Mouse (Mus musculus): ENCODE results near the gene Dbn1. TPM values are rescaled to one million over a fixed set of nuclear protein-coding genes. Genes with fewer than 3 reads are reported as not detected.

The Dbn1 gene
- total and polyA plus RNA-seq, 2 experiments from 2014 or later, result 619 TPM

- no peak overlapping the region; the same call in 1 of the 2 replicates for H3K9ac ChIP-seq
- WGBS, result 11% methylated on average over 6 of the region's 6 CpGs
- H3K9me3 ChIP-seq (ENCODE audit: low read length), result no peaks in the 10 kb centered on the region
- DNase-seq (peak; percentile 39), ATAC-seq (peak; percentile 15)
- no peak for TF ChIP-seq CTCF (IDR thresholded peaks at IDR 0.05; ENCODE audit: low read depth)
- no peak overlapping the region for H3K4me3 ChIP-seq (ENCODE audit: low read depth, low read length)
- no peaks in the 10 kb centered on the region for H3K27me3 ChIP-seq (ENCODE audit: insufficient read depth, low read length)
- peaks cover 20% of the 10 kb centered on the region; the same call in 1 of the 2 replicates for H3K4me1 ChIP-seq (ENCODE audit: insufficient read depth)
- no peak overlapping the region; the same call in 1 of the 2 replicates for H3K4me2 ChIP-seq (ENCODE audit: low read depth)
- H3K27ac ChIP-seq (ENCODE audit: low read depth, low read length), result peak overlapping the region; percentile 50; the same call in 1 of the 2 replicates
- peaks cover 36% of the 10 kb centered on the region for H3K36me3 ChIP-seq (ENCODE audit: insufficient read depth)
These were observed 23.0 kb upstream of the Dbn1 start for GRCm38 (mm10) chr13:55510668-55511491.

- WGBS, result 23% methylated on average over 3 of the region's 3 CpGs
These were observed 22.4 kb upstream of the Dbn1 start for GRCm38 (mm10) chr13:55510332-55510667.

GRCm38 (mm10) chr13:55508531-55508930 lies 20.6 kb upstream of the Dbn1 start:
- TF ChIP-seq CTCF (IDR thresholded peaks at IDR 0.05; ENCODE audit: low read depth), result no peak
- no peak overlapping the region for H3K27ac ChIP-seq (ENCODE audit: low read depth, low read length)
- no peaks in the 10 kb centered on the region for H3K9me3 ChIP-seq (ENCODE audit: low read length)
- DNase-seq (no peak), ATAC-seq (no peak)
- no peak overlapping the region for H3K4me3 ChIP-seq (ENCODE audit: low read depth, low read length)
- H3K4me2 ChIP-seq (ENCODE audit: low read depth), result no peak overlapping the region
- no peaks in the 10 kb centered on the region for H3K27me3 ChIP-seq (ENCODE audit: insufficient read depth, low read length)
- 95% methylated on average over 10 of the region's 10 CpGs for WGBS
- peaks cover 20% of the 10 kb centered on the region; the same call in 1 of the 2 replicates for H3K4me1 ChIP-seq (ENCODE audit: insufficient read depth)
- peaks cover 50% of the 10 kb centered on the region for H3K36me3 ChIP-seq (ENCODE audit: insufficient read depth)
- no peak overlapping the region for H3K9ac ChIP-seq

More at GRCm38 (mm10) chr13:55510332-55510667, 22.4 kb upstream of the Dbn1 start:
- Histone ChIP-seq H3K4me1 (ENCODE audit: insufficient read depth) (peaks cover 20% of the 10 kb centered on the region; the same call in 1 of the 2 replicates), H3K36me3 (ENCODE audit: insufficient read depth) (peaks cover 41% of the 10 kb centered on the region), H3K27me3 (ENCODE audit: insufficient read depth, low read length) (no peaks in the 10 kb centered on the region), H3K9me3 (ENCODE audit: low read length) (no peaks in the 10 kb centered on the region), H3K4me2 (ENCODE audit: low read depth) (no peak overlapping the region), H3K4me3 (ENCODE audit: low read depth, low read length) (no peak overlapping the region), H3K9ac (no peak overlapping the region; the same call in 1 of the 2 replicates), H3K27ac (ENCODE audit: low read depth, low read length) (no peak overlapping the region)
- no peak for ATAC-seq
- no peak for TF ChIP-seq CTCF (IDR thresholded peaks at IDR 0.05; ENCODE audit: low read depth)
- DNase-seq, result no peak

GRCm38 (mm10) chr13:55507877-55508276 lies 20.0 kb upstream of the Dbn1 start:
- Histone ChIP-seq H3K27ac (ENCODE audit: low read depth, low read length) (no peak overlapping the region), H3K4me2 (ENCODE audit: low read depth) (no peak overlapping the region), H3K9ac (no peak overlapping the region), H3K9me3 (ENCODE audit: low read length) (no peaks in the 10 kb centered on the region), H3K4me3 (ENCODE audit: low read depth, low read length) (no peak overlapping the region), H3K36me3 (ENCODE audit: insufficient read depth) (peaks cover 57% of the 10 kb centered on the region), H3K4me1 (ENCODE audit: insufficient read depth) (peaks cover 20% of the 10 kb centered on the region; the same call in 1 of the 2 replicates), H3K27me3 (ENCODE audit: insufficient read depth, low read length) (no peaks in the 10 kb centered on the region)
- DNase-seq (no peak), ATAC-seq (no peak)
- 59% methylated on average over 11 of the region's 11 CpGs for WGBS
- peak; percentile 37; the same call in 1 of the 2 replicates for TF ChIP-seq CTCF (IDR thresholded peaks at IDR 0.05; ENCODE audit: low read depth)

- H3K4me1 ChIP-seq (ENCODE audit: insufficient read depth), result peaks cover 10% of the 10 kb centered on the region; the same call in 1 of the 2 replicates
- no peaks in the 10 kb centered on the region for H3K9me3 ChIP-seq (ENCODE audit: low read length)
- H3K4me3 ChIP-seq (ENCODE audit: low read depth, low read length), result no peak overlapping the region
- no peak overlapping the region for H3K9ac ChIP-seq
- WGBS, result 76% methylated on average over 10 of the region's 10 CpGs
- H3K4me2 ChIP-seq (ENCODE audit: low read depth), result no peak overlapping the region
- H3K27ac ChIP-seq (ENCODE audit: low read depth, low read length), result no peak overlapping the region
- ATAC-seq (peak; percentile 19; the same call in 1 of the 2 replicates), DNase-seq (no peak)
- no peaks in the 10 kb centered on the region for H3K27me3 ChIP-seq (ENCODE audit: insufficient read depth, low read length)
- H3K36me3 ChIP-seq (ENCODE audit: insufficient read depth), result peaks cover 61% of the 10 kb centered on the region
- TF ChIP-seq CTCF (IDR thresholded peaks at IDR 0.05; ENCODE audit: low read depth), result no peak
These were observed 18.8 kb upstream of the Dbn1 start for GRCm38 (mm10) chr13:55506697-55507096.

GRCm38 (mm10) chr13:55505810-55506209 lies 17.9 kb upstream of the Dbn1 start:
- Histone ChIP-seq H3K27me3 (ENCODE audit: insufficient read depth, low read length) (no peaks in the 10 kb centered on the region), H3K9ac (no peak overlapping the region), H3K9me3 (ENCODE audit: low read length) (no peaks in the 10 kb centered on the region), H3K4me1 (ENCODE audit: insufficient read depth) (peaks cover 2% of the 10 kb centered on the region; the same call in 1 of the 2 replicates), H3K27ac (ENCODE audit: low read depth, low read length) (no peak overlapping the region), H3K4me3 (ENCODE audit: low read depth, low read length) (no peak overlapping the region), H3K4me2 (ENCODE audit: low read depth) (no peak overlapping the region), H3K36me3 (ENCODE audit: insufficient read depth) (peaks cover 61% of the 10 kb centered on the region)
- no peak for TF ChIP-seq CTCF (IDR thresholded peaks at IDR 0.05; ENCODE audit: low read depth)
- 93% methylated on average over 9 of the region's 9 CpGs for WGBS
- DNase-seq, result no peak
- no peak for ATAC-seq

- ATAC-seq (no peak), DNase-seq (no peak)
- Histone ChIP-seq H3K9me3 (ENCODE audit: low read length) (no peaks in the 10 kb centered on the region), H3K27ac (ENCODE audit: low read depth, low read length) (no peak overlapping the region), H3K4me1 (ENCODE audit: insufficient read depth) (no peaks in the 10 kb centered on the region), H3K4me2 (ENCODE audit: low read depth) (no peak overlapping the region), H3K36me3 (ENCODE audit: insufficient read depth) (peaks cover 51% of the 10 kb centered on the region), H3K27me3 (ENCODE audit: insufficient read depth, low read length) (no peaks in the 10 kb centered on the region), H3K4me3 (ENCODE audit: low read depth, low read length) (no peak overlapping the region), H3K9ac (no peak overlapping the region)
- TF ChIP-seq CTCF (IDR thresholded peaks at IDR 0.05; ENCODE audit: low read depth), result no peak
- WGBS, result 83% methylated on average over 5 of the region's 5 CpGs
These were observed 16.5 kb upstream of the Dbn1 start for GRCm38 (mm10) chr13:55504390-55504789.
